Mouse (Mus musculus): ENCODE data around the gene Zscan21. TPM values are rescaled to one million over a fixed set of nuclear protein-coding genes. Genes with fewer than 3 reads are reported as not detected.
"Not testable (repeated sequence)": the region's sequence is repeated elsewhere in the genome, so short reads cannot be mapped to it uniquely, and the experiment has no call there.

The Zscan21 gene
- 10 to 100 TPM; 14.3 to 17.0 (median 15.2) TPM for total RNA-seq (2022)

- peak; percentile 84 to 85 for DNase-seq (ENCODE audit: low spot score in 2 of 2)
Observed at GRCm38 (mm10) chr5:138116255-138117198, at the start of gene Zscan21. Gene Zscan21 (plus strand): TSS chr5:138116903.

- DNase-seq (ENCODE audit: low spot score in 2 of 2), result no peak
Observed at GRCm38 (mm10) chr5:138073803-138074202, 42.9 kb upstream of the Zscan21 start.

GRCm38 (mm10) chr5:138075684-138076083, 41.0 kb upstream of the Zscan21 start:
- no peak for DNase-seq (ENCODE audit: low spot score in 2 of 2)

- no peak for DNase-seq (ENCODE audit: low spot score in 2 of 2)
Observed at GRCm38 (mm10) chr5:138076148-138076547, 40.6 kb upstream of the Zscan21 start.

DNA sequence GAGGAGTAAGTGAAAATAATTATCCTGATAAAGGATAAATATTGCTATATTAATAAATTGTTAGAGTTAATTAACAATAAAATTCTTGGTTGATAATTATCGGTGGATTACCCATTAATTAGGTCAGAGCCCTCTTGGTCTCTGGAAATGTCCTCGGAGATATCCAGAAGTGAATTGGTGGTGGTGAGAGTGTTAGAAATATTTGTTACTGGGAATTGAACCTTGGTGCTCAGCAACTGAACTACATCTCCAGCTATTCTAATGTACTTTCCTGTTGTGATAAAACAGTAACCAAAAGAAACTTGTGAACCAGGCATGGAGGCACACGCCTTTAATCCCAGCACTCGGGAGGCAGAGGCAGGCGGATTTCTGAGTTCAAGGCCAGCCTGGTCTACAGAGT, 36.2 kb upstream of the Zscan21 start:
- no peak for DNase-seq (ENCODE audit: low spot score in 2 of 2)

DNA sequence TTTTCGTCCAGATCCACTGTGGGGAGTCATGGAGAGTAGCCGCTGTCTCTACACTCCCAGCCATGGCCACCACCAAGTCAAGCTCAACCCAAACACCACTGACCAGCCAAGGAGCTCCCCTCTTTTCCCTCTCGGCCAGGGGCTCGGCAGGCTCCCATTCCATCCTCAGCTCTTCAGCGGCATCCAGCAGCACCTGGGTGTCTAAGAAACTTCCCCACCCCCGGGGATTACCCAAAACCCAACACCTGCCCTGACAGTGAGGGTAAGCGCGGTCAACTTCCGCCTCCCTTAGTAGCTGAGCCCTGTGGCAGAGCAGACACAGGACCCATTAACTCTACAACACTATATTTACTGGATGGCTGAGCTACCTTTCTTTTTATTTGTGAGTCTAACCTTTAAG, 35.3 kb upstream of the Zscan21 start:
- DNase-seq (ENCODE audit: low spot score in 2 of 2), result no peak

DNA sequence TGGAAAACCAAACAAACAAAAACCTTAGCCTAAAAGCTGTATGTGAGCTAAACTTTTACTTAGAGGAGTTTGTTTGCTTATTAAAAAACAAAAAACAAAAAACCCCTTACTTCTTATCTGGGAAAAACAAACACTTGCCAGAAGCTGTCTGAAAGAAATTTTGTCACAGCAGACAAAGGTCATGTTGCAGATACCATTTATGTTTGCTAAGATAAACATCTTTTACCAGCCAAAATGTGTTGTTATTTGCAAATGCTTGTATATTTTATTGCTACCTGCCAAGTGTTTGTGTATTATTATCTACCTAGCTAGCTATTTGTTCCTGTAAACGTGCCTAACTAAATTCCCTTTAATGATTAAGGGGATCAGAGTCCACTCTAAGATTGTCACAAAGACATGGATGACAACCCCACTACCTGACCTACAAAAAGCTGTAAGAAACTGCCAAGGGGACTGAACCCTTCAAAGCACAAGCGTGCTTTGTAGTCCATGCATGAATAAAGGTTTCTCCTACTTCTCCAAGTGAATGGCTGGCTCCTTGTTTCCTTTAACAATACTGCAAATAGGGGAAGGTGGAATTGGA, 33.3 kb upstream of the Zscan21 start:
- DNase-seq (ENCODE audit: low spot score in 2 of 2), result no peak

DNA sequence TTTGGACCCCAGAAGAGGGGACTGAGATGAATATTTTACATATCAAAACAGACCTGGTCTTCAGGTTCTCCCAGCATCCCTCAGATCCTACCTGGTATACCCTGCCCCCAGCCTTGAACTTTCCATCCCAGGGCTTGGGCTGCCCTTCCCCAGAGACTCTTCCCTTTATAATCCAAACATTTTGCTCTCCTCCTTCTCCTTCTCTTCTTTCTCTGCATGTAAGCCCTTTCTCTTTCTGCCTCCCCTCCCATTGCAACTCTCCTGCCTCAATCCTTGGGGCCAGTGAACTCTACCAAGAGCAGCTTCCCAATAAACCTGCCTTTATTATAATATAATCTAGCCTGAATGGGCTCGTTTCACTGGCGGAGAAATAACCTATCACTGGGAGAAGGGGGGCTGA, 32.8 kb upstream of the Zscan21 start:
- DNase-seq (ENCODE audit: low spot score in 2 of 2), result no peak

DNA sequence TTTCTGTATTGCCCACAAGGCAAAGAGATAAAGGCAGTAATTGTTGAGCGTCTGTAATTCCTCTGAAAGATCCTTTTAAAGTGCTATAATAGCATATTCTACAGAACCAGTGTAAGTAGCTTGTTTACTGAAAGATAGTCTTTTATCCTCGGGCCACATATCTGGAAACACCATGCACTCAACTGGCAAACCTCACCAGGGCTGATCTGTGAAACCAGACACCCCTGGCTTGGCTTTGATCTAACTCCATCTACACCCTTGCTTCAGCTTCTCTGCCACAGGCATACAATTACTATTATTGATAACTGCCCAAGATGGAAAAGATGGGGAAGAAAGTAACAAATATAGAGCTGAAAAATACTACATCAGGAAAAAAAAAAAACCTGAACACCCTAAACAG, 32.2 kb upstream of the Zscan21 start:
- DNase-seq (ENCODE audit: low spot score in 2 of 2), result no peak

- peak; percentile 49 to 68 for DNase-seq (ENCODE audit: low spot score in 2 of 2)
Observed at GRCm38 (mm10) chr5:138084996-138085395, 31.7 kb upstream of the Zscan21 start, which contains the start of gene Zkscan1. Gene Zkscan1 (plus strand): TSS chr5:138085084.

DNA sequence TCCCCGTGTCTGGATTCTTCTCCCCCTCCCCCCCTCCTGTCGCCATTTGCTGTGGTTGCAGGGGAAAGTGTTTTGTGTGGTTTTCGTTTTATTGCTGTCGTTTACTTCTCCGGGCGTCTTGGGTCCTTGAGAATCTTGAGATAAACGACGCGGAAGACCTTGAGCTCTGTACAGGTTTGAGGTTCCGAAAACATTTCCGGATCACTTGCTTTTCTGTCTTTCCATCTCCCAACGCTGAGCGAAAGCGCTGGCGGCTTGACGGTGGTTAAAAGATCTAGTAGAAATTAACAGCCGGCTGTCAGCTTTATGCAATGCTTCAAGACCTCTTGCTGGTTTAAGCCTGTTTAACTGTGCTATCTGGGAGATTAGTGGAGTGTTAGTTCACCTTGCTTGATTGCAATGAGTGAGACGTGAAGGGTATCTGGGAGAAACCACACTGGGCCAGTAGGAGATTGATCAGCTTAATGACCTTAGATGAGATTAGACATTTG, 31.2 kb upstream of the Zscan21 start:
- DNase-seq (ENCODE audit: low spot score in 2 of 2), result no peak

- no peak for DNase-seq (ENCODE audit: low spot score in 2 of 2)
Observed at GRCm38 (mm10) chr5:138086842-138087241, 29.9 kb upstream of the Zscan21 start.

- no peak for DNase-seq (ENCODE audit: low spot score in 2 of 2)
Observed at GRCm38 (mm10) chr5:138088366-138088765, 28.3 kb upstream of the Zscan21 start.

DNA sequence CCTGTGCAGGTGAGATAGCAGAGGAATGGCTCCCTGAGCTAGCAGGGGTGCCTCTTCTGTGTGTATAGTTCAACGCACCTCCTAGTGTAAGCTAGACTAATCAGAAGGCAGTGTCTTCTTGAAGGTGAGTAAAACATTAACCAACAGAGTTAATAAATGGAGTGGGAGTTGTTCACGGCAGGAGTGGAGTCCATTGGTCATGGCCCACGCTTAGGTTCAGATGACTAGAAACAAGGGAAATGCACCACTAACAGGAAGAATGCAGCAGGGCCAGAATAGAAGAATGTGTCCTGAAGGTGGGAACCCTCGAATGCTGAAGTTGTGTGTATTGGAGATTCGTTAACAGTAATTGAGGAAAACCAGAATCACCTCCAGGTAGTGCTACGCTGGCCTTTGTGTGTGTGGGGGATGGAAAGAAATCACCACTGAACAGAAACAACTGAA, 27.6 kb upstream of the Zscan21 start:
- no peak for DNase-seq (ENCODE audit: low spot score in 2 of 2)

- no peak for DNase-seq (ENCODE audit: low spot score in 2 of 2)
Observed at GRCm38 (mm10) chr5:138090271-138090670, 26.4 kb upstream of the Zscan21 start.

DNA sequence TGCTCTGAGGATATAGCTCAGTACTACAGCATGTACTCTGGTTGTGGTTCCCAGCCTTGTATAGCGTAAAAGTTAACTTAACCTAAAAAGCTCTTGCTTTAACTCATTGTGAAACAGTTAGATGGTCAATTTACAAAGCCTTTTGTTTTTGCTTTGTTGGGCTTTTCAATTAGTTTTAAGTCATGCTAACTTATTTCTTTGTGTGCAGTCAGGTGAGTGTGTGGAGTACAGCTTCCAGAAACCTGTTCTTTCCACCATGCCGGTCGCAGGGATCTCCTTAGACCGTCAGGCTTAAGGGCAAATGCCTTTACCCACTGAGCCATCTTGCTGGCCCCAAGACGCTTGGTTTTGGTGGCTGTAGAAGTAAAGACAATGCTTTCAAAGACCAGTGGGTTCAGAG, 26.0 kb upstream of the Zscan21 start:
- DNase-seq (ENCODE audit: low spot score in 2 of 2), result no peak

GRCm38 (mm10) chr5:138092771-138093170, 23.9 kb upstream of the Zscan21 start:
- no peak for DNase-seq (ENCODE audit: low spot score in 2 of 2)

DNA sequence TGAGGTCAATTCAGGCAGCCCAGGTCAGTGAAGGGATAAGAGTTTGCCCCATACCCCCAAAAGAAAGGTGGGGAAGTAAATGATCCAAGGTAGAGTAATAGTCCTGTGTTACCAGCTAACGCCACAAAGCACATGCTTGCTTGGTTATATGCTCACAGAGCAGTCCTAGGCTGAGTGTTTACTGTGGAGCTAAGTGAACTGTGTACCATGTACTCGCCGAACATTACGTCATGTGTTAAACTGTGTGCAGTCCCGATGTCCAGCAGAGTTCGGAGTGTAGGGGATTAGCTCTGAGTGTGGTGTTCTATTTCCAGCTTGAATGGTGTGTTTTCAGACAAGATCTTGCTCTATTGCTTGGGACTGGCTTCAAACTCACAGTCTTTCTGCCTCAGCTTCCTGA, 22.2 kb upstream of the Zscan21 start:
- DNase-seq (ENCODE audit: low spot score in 2 of 2), result no peak

GRCm38 (mm10) chr5:138104976-138105375, 11.7 kb upstream of the Zscan21 start:
- no peak for DNase-seq (ENCODE audit: low spot score in 2 of 2)

- DNase-seq (ENCODE audit: low spot score in 2 of 2), result no peak
Observed at GRCm38 (mm10) chr5:138107130-138107529, 9.6 kb upstream of the Zscan21 start.

DNA sequence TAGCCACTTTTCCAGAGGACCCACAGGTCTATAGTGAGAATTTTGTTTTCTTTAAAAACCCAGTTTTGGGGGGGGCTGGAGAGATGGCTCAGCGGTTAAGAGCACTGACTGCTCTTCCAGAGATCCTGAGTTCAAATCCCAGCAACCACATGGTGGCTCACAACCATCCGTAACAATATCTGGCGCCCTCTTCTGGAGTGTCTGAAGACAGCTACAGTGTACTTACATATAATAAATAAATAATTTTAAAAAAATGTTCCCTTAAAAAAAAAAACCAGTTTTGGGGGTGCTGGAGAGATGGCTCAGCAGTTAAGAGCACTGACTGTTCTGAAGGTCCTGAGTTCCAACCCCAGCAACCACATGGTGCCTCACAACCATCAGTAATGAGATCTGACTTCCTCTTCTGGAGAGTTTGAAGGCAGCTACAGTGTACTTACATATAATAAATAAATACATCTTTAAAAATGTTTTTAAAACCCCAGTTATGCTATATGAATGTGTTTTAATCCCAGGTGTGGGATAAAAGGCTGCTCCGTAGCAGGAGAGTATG, 6.8 kb upstream of the Zscan21 start:
- not testable (repeated sequence) for DNase-seq (ENCODE audit: low spot score in 2 of 2)

Measured in gastrocnemius, adult 8-10 months (tissue).